Mouse (Mus musculus): ENCODE measurements around the gene Smoc1.

Gene Smoc1

DNA sequence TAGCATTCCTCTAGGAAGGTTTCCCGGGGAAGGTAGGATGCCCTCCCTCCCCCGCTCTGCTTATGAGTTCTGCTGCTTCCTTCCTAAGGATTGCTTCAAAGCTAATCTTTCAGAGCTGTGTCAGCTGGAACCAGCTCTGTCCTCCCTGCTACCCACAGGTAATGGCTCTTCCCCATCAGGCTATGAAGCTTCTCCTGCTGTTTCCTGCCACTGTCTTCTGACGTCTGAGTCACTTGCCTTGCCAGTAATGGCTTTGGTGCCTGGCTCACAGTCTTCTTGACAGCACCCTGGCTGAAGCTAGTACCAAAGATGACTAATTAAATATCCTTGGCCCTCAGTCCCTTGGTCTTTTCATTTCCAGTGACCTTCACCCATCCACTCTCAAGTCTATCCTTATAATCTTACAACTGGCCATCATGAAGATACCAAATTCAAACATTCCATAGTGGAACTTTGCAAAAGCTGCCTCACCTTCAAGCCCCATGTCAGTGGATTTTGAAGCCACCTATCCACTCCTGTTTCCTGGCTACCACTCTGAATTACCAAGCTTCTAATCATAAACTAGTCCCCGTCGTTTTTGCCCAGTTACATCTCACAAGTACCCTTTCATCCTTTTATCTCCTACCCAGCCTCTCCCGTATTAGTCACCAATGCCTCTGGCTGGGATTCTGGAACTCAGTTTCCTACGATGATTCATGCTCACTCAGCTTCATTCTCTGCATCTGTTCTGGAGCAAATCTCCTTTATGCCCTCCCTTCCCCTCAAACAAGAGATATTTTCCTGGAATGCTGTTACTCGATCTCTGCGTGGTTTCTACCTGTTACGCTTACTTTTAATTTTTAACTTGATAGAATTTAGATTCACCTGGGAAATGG lies 209.1 kb downstream of the Smoc1 start:
- DNase-seq, result no peak

All from cerebellum, adult 8-10 months (tissue).